Mouse (Mus musculus): ENCODE results near the gene Nsmce4a. TPM values are rescaled to one million over a fixed set of nuclear protein-coding genes. Genes with fewer than 3 reads are reported as not detected.
A peak's percentile ranks its signal among the peaks of the same experiment; 100 is the strongest.
"Not testable (repeated sequence)": the region's sequence is repeated elsewhere in the genome, so short reads cannot be mapped to it uniquely, and the experiment has no call there.

The Nsmce4a gene
- total RNA-seq, 2 experiments from 2014 or later, result 96.3 to 100 TPM

GRCm38 (mm10) chr7:130543181-130543580 lies 29.7 kb downstream of the Nsmce4a start:
- no peak for DNase-seq (ENCODE audit: low spot score in 2 of 2)

- no peak for DNase-seq (ENCODE audit: low spot score in 2 of 2)
Measured at GRCm38 (mm10) chr7:130540176-130540575, 32.7 kb downstream of the Nsmce4a start.

GRCm38 (mm10) chr7:130537068-130537467 lies 35.9 kb downstream of the Nsmce4a start:
- no peak for DNase-seq (ENCODE audit: low spot score in 2 of 2)

- DNase-seq (ENCODE audit: low spot score in 2 of 2), result no peak
Measured at GRCm38 (mm10) chr7:130535174-130535573, 37.7 kb downstream of the Nsmce4a start.

DNA sequence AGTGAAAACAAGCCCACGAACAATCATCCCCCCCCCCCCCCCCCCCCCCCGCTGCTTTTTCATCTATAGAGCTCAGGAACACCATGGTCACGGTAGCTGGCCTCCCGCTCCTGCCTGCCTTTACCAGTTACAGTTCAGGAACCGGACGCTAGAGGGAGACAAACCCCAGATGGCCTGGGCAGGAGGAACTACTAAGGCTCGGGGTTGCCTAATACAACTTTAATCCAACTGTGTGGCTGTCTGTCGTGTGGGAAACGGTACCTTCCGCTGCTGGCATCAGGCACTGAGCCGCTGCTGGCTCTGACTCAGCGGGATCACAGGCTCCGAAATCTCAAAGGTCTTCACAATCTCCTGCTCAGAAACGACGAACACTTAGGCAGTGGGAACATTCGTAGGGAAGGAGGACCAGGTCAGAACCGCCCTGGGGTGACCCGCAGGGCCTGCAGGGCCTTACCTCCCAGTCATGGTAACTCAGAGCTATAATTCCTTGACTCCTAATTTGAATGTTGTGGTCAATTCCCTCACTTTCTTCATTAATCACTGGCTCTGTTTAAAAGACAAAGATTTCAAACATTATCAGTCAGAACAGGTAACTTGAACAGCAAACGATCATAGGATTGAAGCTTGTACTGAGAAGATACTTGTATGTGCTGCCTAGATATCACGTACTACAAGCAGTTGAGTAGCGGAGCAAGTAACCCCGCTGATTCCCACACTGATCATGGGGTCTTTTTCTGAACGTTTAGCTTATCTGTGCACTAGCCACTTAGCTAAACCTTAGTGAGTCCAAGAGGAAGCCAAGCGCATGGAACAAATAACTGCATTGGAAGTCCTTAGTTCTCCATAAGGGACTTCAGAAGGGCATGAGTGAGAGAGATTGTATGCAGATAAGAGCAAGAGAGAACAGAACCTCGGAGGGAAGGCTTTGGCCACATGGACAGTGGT lies 39.3 kb downstream of the Nsmce4a start:
- DNase-seq (ENCODE audit: low spot score in 2 of 2), result peak; percentile 72 to 85

DNA sequence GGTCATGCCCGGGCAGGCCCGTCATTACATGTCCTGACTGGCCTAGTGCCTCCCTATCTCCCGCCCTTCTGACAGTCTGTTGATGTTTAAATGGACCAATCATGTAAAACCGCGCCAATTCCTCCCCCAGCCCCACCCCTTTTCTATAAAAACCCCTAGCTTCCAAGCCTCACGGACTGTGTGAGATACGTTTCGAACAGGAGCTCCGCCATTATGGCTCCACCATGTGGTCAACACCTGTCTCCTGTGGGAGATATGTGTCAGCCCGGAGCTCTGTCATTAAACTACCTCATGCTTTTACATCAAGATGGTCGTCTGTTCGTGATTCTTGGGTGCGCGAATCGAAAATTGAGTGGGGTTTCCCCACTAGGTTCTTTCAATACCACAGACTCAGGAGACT lies 41.8 kb downstream of the Nsmce4a start:
- DNase-seq (ENCODE audit: low spot score in 2 of 2), result not testable (repeated sequence)

GRCm38 (mm10) chr7:130527306-130527705 lies 45.6 kb downstream of the Nsmce4a start:
- DNase-seq (ENCODE audit: low spot score in 2 of 2), result no peak

DNA sequence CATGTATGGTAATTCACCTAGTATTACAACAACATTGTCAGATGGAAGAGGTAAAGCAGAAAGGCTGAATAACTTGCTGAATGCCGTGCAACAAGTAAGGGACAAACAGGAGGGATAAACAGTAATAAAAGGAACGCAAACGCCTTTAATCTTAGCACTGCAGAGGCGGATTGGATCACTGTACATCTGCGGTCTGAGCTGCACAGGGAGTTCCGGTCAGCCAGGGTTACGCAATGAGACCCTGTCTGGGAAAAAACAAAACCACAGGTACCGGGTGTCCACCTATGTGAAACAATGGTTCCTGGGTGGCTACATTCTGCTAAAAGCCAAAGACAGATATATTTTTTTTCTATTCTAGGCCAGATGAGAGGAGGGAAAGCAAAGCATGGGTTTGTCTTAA lies 49.5 kb downstream of the Nsmce4a start:
- DNase-seq (ENCODE audit: low spot score in 2 of 2), result no peak

- DNase-seq (ENCODE audit: low spot score in 2 of 2), result no peak
Measured at GRCm38 (mm10) chr7:130520812-130521422, 52.0 kb downstream of the Nsmce4a start.

- DNase-seq (ENCODE audit: low spot score in 2 of 2), result no peak
Measured at GRCm38 (mm10) chr7:130520049-130520425, 52.9 kb downstream of the Nsmce4a start, which contains the start of gene Ate1. Gene Ate1 (minus strand): TSS chr7:130520369.

DNA sequence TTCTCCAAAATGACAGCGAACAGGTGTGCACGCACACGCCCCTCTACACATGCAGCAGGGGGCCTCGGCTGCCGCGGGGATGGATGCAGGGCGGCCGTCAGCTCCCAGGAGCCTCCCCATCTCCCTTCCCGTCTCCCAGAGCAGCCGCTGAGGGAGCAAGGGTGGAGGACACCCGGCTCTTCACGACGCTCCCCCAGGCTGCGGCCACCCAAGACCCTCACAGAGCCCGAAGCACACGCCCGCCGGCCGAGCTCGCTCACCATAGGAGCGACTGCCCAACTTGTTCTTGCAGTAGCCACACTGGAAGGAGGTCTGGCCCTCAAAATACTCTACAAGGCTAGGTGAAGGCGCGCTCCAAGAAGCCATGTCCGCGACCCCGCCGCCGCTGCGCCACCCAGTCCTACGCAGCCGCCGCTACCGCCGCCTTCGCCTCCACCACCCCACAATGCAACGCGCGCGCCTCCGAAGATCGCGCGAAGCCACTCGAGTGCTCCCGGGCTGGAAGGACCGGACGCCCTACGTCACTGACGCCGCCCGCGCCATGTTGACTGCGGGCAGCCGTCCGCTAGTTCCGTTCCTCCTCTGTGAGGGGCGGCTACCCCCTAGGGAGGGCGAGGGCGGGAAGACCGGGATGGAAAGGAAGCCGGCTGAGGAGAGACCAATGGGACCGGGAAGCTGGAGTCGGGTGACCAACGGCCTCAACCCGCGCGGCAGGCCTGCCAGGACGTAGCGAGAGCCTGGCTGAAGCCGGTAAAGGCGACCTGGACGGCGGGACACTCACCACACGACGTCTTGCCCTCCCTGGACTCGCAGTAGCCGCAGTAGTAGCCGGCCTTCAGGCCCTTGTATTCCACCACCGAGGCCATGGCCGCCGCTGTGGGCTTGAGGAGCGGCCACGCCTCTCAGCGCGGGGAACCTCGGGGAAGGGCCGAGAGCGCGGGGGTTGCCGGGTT lies 53.5 kb downstream of the Nsmce4a start:
- peak; percentile 95 to 96 for DNase-seq (ENCODE audit: low spot score in 2 of 2)

DNA sequence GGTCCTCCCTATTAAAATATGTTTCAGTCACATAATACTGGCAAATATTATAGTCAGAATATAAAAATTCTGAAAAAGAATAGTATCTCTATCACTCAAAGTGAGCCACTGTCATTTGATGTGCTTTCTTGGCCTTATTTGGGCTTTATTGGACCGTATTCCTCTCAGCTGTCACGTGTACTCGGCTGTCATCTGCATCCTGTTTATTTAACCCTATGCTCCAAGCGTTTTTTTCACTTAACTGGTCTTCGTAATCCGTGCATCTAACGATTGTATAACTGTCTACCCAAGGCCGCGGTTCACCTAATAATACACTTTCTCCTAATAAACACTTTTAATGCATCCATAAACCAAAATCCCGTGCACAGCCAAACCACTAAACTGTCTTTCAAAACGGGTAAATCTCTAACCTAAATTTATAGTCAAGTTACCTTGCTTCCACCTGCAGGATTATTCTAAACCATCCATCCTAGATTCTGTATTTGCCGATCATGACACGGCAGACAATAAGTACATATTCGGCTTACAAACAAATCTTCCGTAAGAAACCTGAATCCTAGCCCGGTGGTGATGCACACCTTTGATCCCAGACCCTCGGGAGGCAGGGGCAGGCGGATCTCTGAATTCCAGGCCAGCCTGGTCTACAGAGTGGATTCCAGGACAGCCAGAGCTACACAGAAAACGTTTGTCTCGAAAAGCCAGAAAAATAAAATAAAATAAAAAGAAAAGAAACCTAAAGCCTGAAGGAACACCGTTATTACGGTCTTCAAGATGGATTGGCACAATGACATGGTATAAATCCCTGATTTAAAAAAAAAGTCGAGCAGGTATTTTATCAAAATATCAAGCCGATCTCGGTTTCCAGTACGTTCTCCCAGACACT lies 54.5 kb downstream of the Nsmce4a start:
- no peak for DNase-seq (ENCODE audit: low spot score in 2 of 2)

- no peak for DNase-seq (ENCODE audit: low spot score in 2 of 2)
Measured at GRCm38 (mm10) chr7:130510243-130510642, 62.7 kb downstream of the Nsmce4a start.

- no peak for DNase-seq (ENCODE audit: low spot score in 2 of 2)
Measured at GRCm38 (mm10) chr7:130503006-130503405, 69.9 kb downstream of the Nsmce4a start.

DNA sequence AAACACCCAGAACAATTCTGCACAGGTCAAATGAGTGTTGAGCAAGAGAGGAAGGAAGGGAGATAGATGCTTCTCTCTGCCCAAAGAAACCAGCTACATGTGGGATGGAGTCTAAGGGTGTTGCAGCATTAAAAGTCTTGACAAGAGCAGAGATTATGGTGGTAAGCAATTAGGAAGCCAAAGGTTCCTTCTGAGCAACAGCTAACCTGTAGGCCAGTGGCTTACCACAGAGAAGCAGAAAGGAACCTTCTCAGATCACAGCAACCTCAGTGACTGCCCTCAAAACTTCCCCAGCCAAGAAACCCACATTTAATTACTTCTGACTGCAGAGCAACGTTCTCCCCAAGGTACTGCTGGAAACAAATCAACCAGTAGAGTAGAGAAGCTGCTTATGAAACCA lies 71.4 kb downstream of the Nsmce4a start:
- no peak for DNase-seq (ENCODE audit: low spot score in 2 of 2)

DNA sequence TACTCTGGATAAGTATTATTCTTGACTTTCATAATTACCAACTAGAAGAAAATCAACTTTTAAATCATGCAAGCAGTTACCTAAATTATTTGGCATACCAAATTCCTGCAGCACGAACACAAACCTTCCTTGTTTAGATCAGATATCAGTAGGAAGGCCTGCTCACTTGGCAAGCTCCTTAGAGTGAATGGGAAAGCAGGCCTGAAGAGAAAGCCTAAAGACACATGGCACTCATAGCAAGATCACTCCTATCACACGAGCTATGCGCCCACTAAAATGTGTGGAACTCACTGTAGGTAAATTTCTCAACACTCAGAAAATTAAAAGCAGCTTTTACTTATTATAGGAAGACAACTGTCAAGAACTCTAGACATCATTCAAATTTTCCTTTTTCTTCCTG lies 79.6 kb downstream of the Nsmce4a start:
- DNase-seq (ENCODE audit: low spot score in 2 of 2), result no peak

GRCm38 (mm10) chr7:130492026-130492425 lies 80.9 kb downstream of the Nsmce4a start:
- no peak for DNase-seq (ENCODE audit: low spot score in 2 of 2)
